Mouse (Mus musculus): ENCODE results near the gene Trim29. TPM values are rescaled to one million over a fixed set of nuclear protein-coding genes. Genes with fewer than 3 reads are reported as not detected.
A peak's percentile ranks its signal among the peaks of the same experiment; 100 is the strongest.

Gene Trim29
- polyA plus RNA-seq (2014; fragmentation: Nextera tagmentation; extraction: Ambion mirVana): 0.19 and 0.21 TPM in 2 replicates

DNA sequence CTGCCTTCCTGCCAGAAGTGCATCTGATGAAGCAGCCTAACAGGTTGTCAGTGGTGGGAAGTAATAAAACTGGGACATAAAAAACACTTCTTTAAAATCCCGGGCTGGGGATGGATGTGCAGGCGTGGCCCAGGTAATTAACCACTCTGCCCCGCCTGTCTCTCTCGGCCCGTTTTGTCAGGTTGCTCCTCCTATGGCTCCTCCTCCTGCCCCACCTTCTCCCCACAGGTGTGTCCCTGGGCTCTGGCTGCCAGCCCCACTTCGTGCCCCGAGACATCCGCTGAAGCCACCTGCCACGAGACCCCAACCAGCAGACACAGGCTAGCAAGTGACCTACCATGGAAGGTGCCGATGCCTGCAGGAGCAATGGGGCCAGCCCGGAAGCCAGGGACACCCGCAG is at the start of gene Trim29:
TSS of gene Trim29 (plus strand) at position 311 of the 400 bp plus-strand sequence.
- no peak for DNase-seq
- Histone ChIP-seq H3K36me3 (ENCODE audit: insufficient read depth) (no peaks in the 10 kb centered on the region), H3K9me3 (ENCODE audit: low read depth, low read length) (no peaks in the 10 kb centered on the region), H3K4me3 (ENCODE audit: low read depth, low read length) (no peak within 1 kb of the TSS), H3K4me2 (no peak within 1 kb of the TSS), H3K9ac (no peak within 1 kb of the TSS), H3K27ac (ENCODE audit: low read depth) (no peak within 1 kb of the TSS), H3K4me1 (ENCODE audit: insufficient read depth) (no peaks in the 10 kb centered on the region), H3K27me3 (ENCODE audit: insufficient read depth, low read length) (no peaks in the 10 kb centered on the region)
- 55% methylated on average over 12 of the region's 12 CpGs for WGBS
- no peak for TF ChIP-seq CTCF (IDR thresholded peaks at IDR 0.05; ENCODE audit: low read depth)
- ATAC-seq (ENCODE audit: insufficient read depth): no peak

DNA sequence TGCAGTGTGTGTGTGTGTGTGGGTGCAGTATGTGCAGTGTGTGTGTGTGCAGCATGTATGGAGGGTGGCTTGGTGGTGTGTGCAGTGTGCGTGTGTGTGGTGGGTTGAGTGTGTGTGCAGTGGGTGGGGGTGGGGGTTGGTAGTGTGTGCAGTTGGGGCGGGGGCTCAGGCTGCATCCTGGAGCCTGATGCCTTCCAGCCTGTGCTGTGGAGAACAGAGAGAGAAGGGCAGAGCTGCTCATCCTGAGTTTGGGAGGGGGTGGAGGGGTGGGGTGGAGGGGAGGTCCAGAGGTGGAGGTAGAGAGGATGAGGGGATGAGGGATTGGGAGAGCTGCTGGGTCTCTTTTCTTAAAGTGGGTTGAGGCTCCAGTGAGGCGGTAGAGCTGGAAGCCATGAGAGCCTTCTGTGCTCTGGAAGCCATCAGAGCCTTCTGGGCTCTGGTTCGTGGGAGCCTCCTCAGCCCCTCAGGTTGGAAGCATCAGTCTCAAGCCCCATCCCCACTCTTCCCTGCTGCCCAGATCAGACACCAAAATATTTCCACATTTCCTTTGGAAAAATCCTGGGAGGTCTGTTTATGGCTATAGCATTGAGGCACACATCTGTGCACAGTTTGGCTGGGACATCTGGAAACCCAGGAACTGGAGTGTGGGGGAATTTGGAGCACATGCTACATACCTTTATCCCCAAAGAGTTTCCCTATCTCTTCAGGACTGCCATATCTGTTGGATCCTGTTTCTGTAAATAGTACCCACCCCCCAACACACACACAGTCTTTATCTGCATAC is 49.3 kb upstream of the Trim29 start:
- no peak overlapping the region for H3K9ac ChIP-seq
- H3K4me3 ChIP-seq (ENCODE audit: low read depth, low read length): no peak overlapping the region
- H3K9me3 ChIP-seq (ENCODE audit: low read depth, low read length): no peaks in the 10 kb centered on the region
- TF ChIP-seq CTCF (IDR thresholded peaks at IDR 0.05; ENCODE audit: low read depth): no peak
- H3K36me3 ChIP-seq (ENCODE audit: insufficient read depth): no peaks in the 10 kb centered on the region
- ATAC-seq (ENCODE audit: insufficient read depth) (peak; percentile 82), DNase-seq (peak; percentile 90)
- H3K4me1 ChIP-seq (ENCODE audit: insufficient read depth): peaks cover 24% of the 10 kb centered on the region
- 32% methylated on average over 4 of the region's 4 CpGs for WGBS
- peak overlapping the region; percentile 25; the same call in 1 of the 2 replicates for H3K4me2 ChIP-seq
- peak overlapping the region; percentile 96 for H3K27ac ChIP-seq (ENCODE audit: low read depth)
- H3K27me3 ChIP-seq (ENCODE audit: insufficient read depth, low read length): no peaks in the 10 kb centered on the region

DNA sequence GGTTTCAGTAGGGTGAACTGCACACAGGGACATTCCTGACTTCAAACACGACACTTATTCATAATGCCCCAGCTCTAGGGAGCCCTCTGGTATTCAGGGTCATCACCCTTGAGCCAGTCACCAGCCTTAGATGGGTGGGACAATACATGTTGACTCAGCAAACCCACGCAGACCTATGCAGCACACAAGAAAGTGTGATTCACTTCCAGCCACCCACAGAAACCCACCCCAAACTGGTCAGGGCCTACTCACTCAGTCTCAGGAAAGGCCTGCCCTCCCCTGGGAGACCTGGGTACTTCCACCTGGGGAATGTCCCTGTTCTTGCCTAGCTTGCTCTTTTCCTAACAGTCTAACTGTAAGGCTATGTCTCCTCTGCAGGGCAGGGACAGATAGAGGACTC is 48.7 kb upstream of the Trim29 start:
- no peaks in the 10 kb centered on the region for H3K9me3 ChIP-seq (ENCODE audit: low read depth, low read length)
- no peaks in the 10 kb centered on the region for H3K27me3 ChIP-seq (ENCODE audit: insufficient read depth, low read length)
- peak overlapping the region; percentile 96 for H3K27ac ChIP-seq (ENCODE audit: low read depth)
- H3K4me1 ChIP-seq (ENCODE audit: insufficient read depth): peaks cover 24% of the 10 kb centered on the region
- peak; percentile 27 for DNase-seq
- ATAC-seq (ENCODE audit: insufficient read depth): peak; percentile 38
- no peak overlapping the region for H3K4me3 ChIP-seq (ENCODE audit: low read depth, low read length)
- 16% methylated on average over 2 of the region's 2 CpGs for WGBS
- no peak overlapping the region for H3K9ac ChIP-seq
- no peaks in the 10 kb centered on the region for H3K36me3 ChIP-seq (ENCODE audit: insufficient read depth)
- peak; percentile 21 for TF ChIP-seq CTCF (IDR thresholded peaks at IDR 0.05; ENCODE audit: low read depth)
- H3K4me2 ChIP-seq: no peak overlapping the region

DNA sequence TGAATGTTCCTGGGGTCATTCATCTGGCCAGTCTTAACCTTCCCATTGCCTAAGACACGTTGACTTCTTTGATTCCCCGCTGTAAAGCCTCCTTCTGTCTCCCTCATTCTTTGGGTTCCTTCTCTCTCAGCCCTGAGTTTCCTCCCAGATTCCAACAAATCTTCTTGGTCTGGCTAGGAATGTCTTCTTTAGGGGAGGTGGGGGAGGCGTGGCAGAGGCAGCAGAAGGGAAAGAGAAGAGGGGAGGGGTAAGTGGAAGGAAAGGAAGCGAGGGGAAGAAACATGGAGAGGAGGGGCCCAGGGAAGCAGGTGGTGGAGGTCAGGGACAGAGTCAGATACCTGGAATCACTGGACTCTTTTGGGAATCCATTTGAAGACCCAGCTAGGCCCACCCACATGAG is 48.3 kb upstream of the Trim29 start:
- no peak overlapping the region for H3K4me2 ChIP-seq
- WGBS: 41% methylated on average over 4 of the region's 4 CpGs
- no peak for ATAC-seq (ENCODE audit: insufficient read depth)

DNA sequence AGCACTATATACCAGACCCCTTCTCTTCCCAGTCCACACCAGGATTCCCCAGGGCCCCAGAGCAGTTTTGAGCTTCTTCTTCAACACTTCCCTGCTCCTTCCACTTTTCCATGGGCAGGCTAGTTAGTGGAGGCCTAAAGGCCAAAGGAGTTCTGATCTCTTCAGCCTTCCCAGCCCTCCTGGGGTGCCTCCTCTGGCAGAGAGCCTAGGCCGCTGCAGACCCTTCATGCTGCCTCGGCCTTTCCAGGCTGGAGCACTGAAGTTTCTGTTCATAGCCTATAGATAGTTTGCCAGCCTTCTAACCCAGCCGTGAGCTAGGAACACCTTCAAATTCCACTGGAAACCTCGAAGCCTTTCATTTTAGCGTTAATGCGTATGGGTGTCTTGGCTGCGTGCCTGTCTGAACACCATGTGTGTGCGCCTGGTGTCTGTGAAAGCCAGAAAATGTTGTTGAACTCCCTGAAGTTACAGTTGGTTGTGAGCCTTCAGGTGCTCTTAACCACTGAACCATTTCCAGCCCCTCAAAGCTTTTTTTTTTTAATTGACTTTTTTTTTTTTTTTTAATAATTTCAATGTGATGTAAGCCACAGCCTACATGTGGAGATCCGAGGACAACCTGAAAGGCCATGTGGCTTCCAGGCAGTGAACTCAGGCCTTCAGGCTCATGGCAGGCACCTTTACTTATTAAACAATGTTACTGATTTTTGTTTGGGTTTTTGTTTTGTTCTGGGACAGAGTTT is 47.7 kb upstream of the Trim29 start:
- H3K4me1 ChIP-seq (ENCODE audit: insufficient read depth): peaks cover 24% of the 10 kb centered on the region
- no peaks in the 10 kb centered on the region for H3K27me3 ChIP-seq (ENCODE audit: insufficient read depth, low read length)
- H3K27ac ChIP-seq (ENCODE audit: low read depth): peak overlapping the region; percentile 96
- no peak overlapping the region for H3K9ac ChIP-seq
- DNase-seq (peak; percentile 74), ATAC-seq (ENCODE audit: insufficient read depth) (peak; percentile 29)
- no peak overlapping the region for H3K4me2 ChIP-seq
- H3K9me3 ChIP-seq (ENCODE audit: low read depth, low read length): no peaks in the 10 kb centered on the region
- no peaks in the 10 kb centered on the region for H3K36me3 ChIP-seq (ENCODE audit: insufficient read depth)
- no peak overlapping the region for H3K4me3 ChIP-seq (ENCODE audit: low read depth, low read length)
- WGBS: 42% methylated on average over 9 of the region's 9 CpGs
- no peak for TF ChIP-seq CTCF (IDR thresholded peaks at IDR 0.05; ENCODE audit: low read depth)

More for the DNA sequence above, 48.3 kb upstream of the Trim29 start:
- no peak overlapping the region for H3K4me3 ChIP-seq (ENCODE audit: low read depth, low read length)
- no peak for TF ChIP-seq CTCF (IDR thresholded peaks at IDR 0.05; ENCODE audit: low read depth)
- DNase-seq: peak; percentile 36
- no peaks in the 10 kb centered on the region for H3K9me3 ChIP-seq (ENCODE audit: low read depth, low read length)
- H3K36me3 ChIP-seq (ENCODE audit: insufficient read depth): no peaks in the 10 kb centered on the region
- H3K9ac ChIP-seq: no peak overlapping the region
- peaks cover 24% of the 10 kb centered on the region for H3K4me1 ChIP-seq (ENCODE audit: insufficient read depth)
- H3K27me3 ChIP-seq (ENCODE audit: insufficient read depth, low read length): no peaks in the 10 kb centered on the region
- H3K27ac ChIP-seq (ENCODE audit: low read depth): peak overlapping the region; percentile 96

DNA sequence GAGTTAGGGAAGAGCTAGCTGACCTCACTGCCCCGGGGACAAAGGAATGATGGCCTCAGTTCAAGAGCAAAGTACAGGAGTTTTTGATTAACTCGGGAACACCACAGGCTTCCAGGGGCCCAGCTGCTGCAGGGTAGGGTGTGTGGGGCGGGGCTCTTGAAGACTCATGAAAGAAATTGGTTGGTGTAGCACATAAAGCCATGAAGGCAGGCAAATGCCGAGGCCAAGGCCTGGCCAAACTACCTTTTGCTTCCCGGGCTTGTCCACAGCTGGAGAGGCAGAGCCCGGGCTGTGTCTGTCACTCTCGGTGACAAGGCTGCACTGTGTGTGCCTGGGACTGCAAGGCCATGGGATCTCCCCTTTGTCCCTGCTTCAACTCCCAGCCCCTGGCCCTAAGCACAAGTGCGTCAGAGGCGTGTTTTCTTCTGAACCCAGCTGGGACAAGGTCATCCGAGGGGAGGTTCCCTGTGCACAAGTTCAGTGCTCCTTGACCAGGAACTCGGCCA is 46.6 kb upstream of the Trim29 start:
- H3K27ac ChIP-seq (ENCODE audit: low read depth): peak overlapping the region; percentile 96; the same call in 1 of the 2 replicates

DNA sequence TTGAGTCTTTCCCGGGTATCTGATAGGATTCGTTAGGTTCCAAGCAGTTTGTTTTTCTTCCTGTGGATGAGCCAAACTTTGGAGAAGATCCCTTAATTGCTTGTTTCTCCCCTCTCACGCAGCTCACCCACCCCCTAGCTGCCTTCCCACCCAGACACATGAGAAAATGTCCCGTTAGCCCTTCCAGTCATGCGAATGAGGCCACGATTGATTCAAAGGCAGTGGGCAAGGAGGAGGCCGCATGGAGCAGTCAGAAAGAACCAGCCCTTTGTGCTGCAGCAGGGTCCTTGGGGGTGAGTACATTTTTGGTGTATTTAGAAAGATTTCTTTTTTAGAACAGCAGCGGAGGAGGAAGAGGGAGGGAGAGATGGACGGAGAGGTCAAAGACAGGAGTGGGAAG is 45.5 kb upstream of the Trim29 start:
- DNase-seq: no peak
- peaks cover 24% of the 10 kb centered on the region for H3K4me1 ChIP-seq (ENCODE audit: insufficient read depth)
- no peaks in the 10 kb centered on the region for H3K36me3 ChIP-seq (ENCODE audit: insufficient read depth)
- no peak overlapping the region for H3K9ac ChIP-seq
- H3K4me3 ChIP-seq (ENCODE audit: low read depth, low read length): no peak overlapping the region
- 62% methylated on average over 9 of the region's 9 CpGs for WGBS
- no peak for ATAC-seq (ENCODE audit: insufficient read depth)
- H3K9me3 ChIP-seq (ENCODE audit: low read depth, low read length): no peaks in the 10 kb centered on the region
- H3K27ac ChIP-seq (ENCODE audit: low read depth): no peak overlapping the region
- TF ChIP-seq CTCF (IDR thresholded peaks at IDR 0.05; ENCODE audit: low read depth): no peak
- H3K4me2 ChIP-seq: no peak overlapping the region
- H3K27me3 ChIP-seq (ENCODE audit: insufficient read depth, low read length): peaks cover 2% of the 10 kb centered on the region; the same call in 1 of the 2 replicates

More for the DNA sequence above, 46.6 kb upstream of the Trim29 start:
- no peak overlapping the region for H3K4me3 ChIP-seq (ENCODE audit: low read depth, low read length)
- ATAC-seq (ENCODE audit: insufficient read depth) (no peak), DNase-seq (peak; percentile 25)
- whole genome bisulfite sequencing: 19% methylated on average over 11 of the region's 11 CpGs
- no peaks in the 10 kb centered on the region for H3K36me3 ChIP-seq (ENCODE audit: insufficient read depth)
- no peaks in the 10 kb centered on the region for H3K27me3 ChIP-seq (ENCODE audit: insufficient read depth, low read length)
- H3K4me2 ChIP-seq: no peak overlapping the region
- TF ChIP-seq CTCF (IDR thresholded peaks at IDR 0.05; ENCODE audit: low read depth): no peak
- H3K9ac ChIP-seq: no peak overlapping the region
- H3K4me1 ChIP-seq (ENCODE audit: insufficient read depth): peaks cover 24% of the 10 kb centered on the region
- H3K9me3 ChIP-seq (ENCODE audit: low read depth, low read length): no peaks in the 10 kb centered on the region
